Mouse (Mus musculus): ENCODE results near the gene Snrpc. TPM values are rescaled to one million over a fixed set of nuclear protein-coding genes. Genes with fewer than 3 reads are reported as not detected.

Snrpc gene
- polyA plus RNA-seq, 1 experiment from 2014 or later, result 216 TPM

GRCm38 (mm10) chr17:27803752-27804151, 34.2 kb upstream of the Snrpc start:
- H3K27ac ChIP-seq (replicated peaks), result no peak overlapping the region
- H3K4me3 ChIP-seq, result no peak overlapping the region
- no peak overlapping the region for H3K4me2 ChIP-seq
- no peak for ATAC-seq (ENCODE audit: low FRiP score, low read depth)
- no peak overlapping the region for H3K9ac ChIP-seq
- H3K4me1 ChIP-seq (replicated peaks), result peaks cover 8% of the 10 kb centered on the region; the same call in 1 of the 2 replicates
- H3K36me3 ChIP-seq, result no peaks in the 10 kb centered on the region
- WGBS, result 77% methylated on average over 4 of the region's 4 CpGs
- H3K9me3 ChIP-seq, result no peaks in the 10 kb centered on the region
- H3K27me3 ChIP-seq, result no peaks in the 10 kb centered on the region

GRCm38 (mm10) chr17:27804156-27804690, 33.7 kb upstream of the Snrpc start:
- Histone ChIP-seq H3K4me3 (no peak overlapping the region), H3K27ac (replicated peaks) (no peak overlapping the region), H3K4me2 (no peak overlapping the region), H3K9me3 (no peaks in the 10 kb centered on the region), H3K27me3 (no peaks in the 10 kb centered on the region), H3K4me1 (replicated peaks) (peaks cover 8% of the 10 kb centered on the region; the same call in 1 of the 2 replicates), H3K9ac (no peak overlapping the region), H3K36me3 (no peaks in the 10 kb centered on the region)
- WGBS, result 90% methylated on average over 7 of the region's 7 CpGs
- no peak for ATAC-seq (ENCODE audit: low FRiP score, low read depth)

- Histone ChIP-seq H3K27me3 (no peaks in the 10 kb centered on the region), H3K36me3 (no peaks in the 10 kb centered on the region), H3K9me3 (no peaks in the 10 kb centered on the region), H3K4me2 (no peak overlapping the region), H3K27ac (replicated peaks) (no peak overlapping the region), H3K4me1 (replicated peaks) (peaks cover 2% of the 10 kb centered on the region; the same call in 1 of the 2 replicates), H3K9ac (no peak overlapping the region), H3K4me3 (no peak overlapping the region)
- 89% methylated on average over 10 of the region's 10 CpGs for WGBS
- ATAC-seq (ENCODE audit: low FRiP score, low read depth), result no peak
Measured at GRCm38 (mm10) chr17:27804803-27805770, 32.9 kb upstream of the Snrpc start.

GRCm38 (mm10) chr17:27807542-27808078, 30.3 kb upstream of the Snrpc start:
- 83% methylated on average over 2 of the region's 2 CpGs for WGBS
- ATAC-seq (ENCODE audit: low FRiP score, low read depth), result no peak

DNA sequence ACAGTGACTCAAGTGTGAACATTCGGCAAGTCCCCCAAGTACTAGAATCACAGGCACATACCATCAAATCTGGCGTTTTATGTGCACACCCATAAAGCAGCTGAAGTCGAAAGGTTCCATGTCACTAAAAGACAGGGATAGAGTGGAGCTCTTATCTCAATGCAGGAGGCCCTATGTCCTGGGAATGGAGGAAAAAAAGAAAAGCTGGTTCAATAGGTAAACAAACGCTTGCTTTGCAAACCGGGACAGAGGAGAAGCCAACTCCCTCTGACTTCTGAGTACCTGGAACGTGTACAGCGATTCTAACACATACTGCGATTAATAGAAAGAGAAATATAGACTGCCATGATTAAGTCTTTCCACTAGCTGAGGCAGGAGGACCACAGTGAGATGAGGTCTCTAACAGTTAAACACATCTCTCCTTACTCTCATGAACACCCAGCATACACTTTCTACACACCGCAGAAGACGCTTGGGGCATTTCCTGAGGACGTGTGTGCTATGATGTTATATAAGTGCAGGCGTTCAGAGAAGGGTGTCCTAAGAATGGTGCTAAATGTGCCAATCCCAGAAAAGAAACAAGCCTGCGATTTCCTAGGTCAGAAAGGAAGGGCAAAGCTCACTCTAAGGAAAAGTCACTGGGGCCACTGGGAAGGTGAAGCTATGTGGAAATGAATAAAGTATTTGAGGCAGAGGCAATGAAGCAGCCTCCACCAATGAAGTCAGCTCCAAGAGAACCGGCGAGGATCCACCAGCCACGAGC, 27.2 kb upstream of the Snrpc start:
- Histone ChIP-seq H3K36me3 (no peaks in the 10 kb centered on the region), H3K27me3 (no peaks in the 10 kb centered on the region), H3K27ac (replicated peaks) (no peak overlapping the region), H3K9me3 (no peaks in the 10 kb centered on the region), H3K4me2 (no peak overlapping the region), H3K4me3 (no peak overlapping the region), H3K4me1 (replicated peaks) (no peaks in the 10 kb centered on the region), H3K9ac (no peak overlapping the region)
- ATAC-seq (ENCODE audit: low FRiP score, low read depth), result no peak
- 90% methylated on average over 16 of the region's 16 CpGs for WGBS

More at GRCm38 (mm10) chr17:27807542-27808078, 30.3 kb upstream of the Snrpc start:
- H3K27me3 ChIP-seq, result no peaks in the 10 kb centered on the region
- H3K27ac ChIP-seq (replicated peaks), result no peak overlapping the region
- H3K9ac ChIP-seq, result no peak overlapping the region
- no peak overlapping the region for H3K4me2 ChIP-seq
- H3K4me3 ChIP-seq, result no peak overlapping the region
- no peaks in the 10 kb centered on the region for H3K4me1 ChIP-seq (replicated peaks)
- no peaks in the 10 kb centered on the region for H3K9me3 ChIP-seq
- H3K36me3 ChIP-seq, result no peaks in the 10 kb centered on the region

- H3K4me2 ChIP-seq, result no peak overlapping the region
- no peak overlapping the region for H3K9ac ChIP-seq
- no peaks in the 10 kb centered on the region for H3K27me3 ChIP-seq
- no peak for ATAC-seq (ENCODE audit: low FRiP score, low read depth)
- H3K36me3 ChIP-seq, result no peaks in the 10 kb centered on the region
- H3K27ac ChIP-seq (replicated peaks), result no peak overlapping the region
- H3K4me3 ChIP-seq, result no peak overlapping the region
- H3K4me1 ChIP-seq (replicated peaks), result no peaks in the 10 kb centered on the region
- H3K9me3 ChIP-seq, result no peaks in the 10 kb centered on the region
- WGBS, result 81% methylated on average over 3 of the region's 3 CpGs
Measured at GRCm38 (mm10) chr17:27811980-27812379, 26.0 kb upstream of the Snrpc start.

- H3K27ac ChIP-seq (replicated peaks), result no peak overlapping the region
- H3K36me3 ChIP-seq, result no peaks in the 10 kb centered on the region
- no peaks in the 10 kb centered on the region for H3K9me3 ChIP-seq
- H3K27me3 ChIP-seq, result no peaks in the 10 kb centered on the region
- no peak overlapping the region for H3K4me3 ChIP-seq
- H3K4me1 ChIP-seq (replicated peaks), result peaks cover 23% of the 10 kb centered on the region
- no peak overlapping the region for H3K9ac ChIP-seq
- no peak for ATAC-seq (ENCODE audit: low FRiP score, low read depth)
- H3K4me2 ChIP-seq, result no peak overlapping the region
Measured at GRCm38 (mm10) chr17:27814606-27815005, 23.3 kb upstream of the Snrpc start.

DNA sequence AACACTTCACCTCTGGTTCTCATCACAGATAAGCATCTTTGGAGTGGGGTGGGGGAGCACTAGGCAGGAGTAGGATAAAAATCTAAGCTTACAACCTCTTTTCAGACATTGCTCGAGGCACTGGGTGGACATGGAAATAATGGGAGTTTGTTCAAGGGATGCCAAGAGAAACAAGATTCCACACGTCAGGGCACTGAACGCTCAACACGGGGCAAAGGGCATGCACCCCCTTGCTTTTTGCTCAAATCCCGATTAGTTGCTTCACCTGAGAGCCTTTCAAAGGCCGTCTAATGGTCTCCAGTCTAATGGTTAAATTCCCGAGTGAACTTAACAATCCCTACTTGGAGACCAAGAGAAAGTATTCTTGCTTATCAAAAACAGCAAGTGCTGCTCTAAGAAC, 18.9 kb upstream of the Snrpc start:
- H3K27ac ChIP-seq (replicated peaks), result no peak overlapping the region
- H3K4me2 ChIP-seq, result peak overlapping the region; percentile 92
- H3K4me3 ChIP-seq, result peak overlapping the region; percentile 58
- H3K9me3 ChIP-seq, result no peaks in the 10 kb centered on the region
- no peaks in the 10 kb centered on the region for H3K27me3 ChIP-seq
- WGBS, result 37% methylated on average over 7 of the region's 7 CpGs
- peaks cover 31% of the 10 kb centered on the region for H3K4me1 ChIP-seq (replicated peaks)
- no peak for ATAC-seq (ENCODE audit: low FRiP score, low read depth)
- H3K36me3 ChIP-seq, result no peaks in the 10 kb centered on the region
- peak overlapping the region; percentile 67 for H3K9ac ChIP-seq

GRCm38 (mm10) chr17:27819521-27819970, 18.4 kb upstream of the Snrpc start:
- whole genome bisulfite sequencing, result 2% methylated on average over 20 of the region's 20 CpGs
- Histone ChIP-seq H3K9me3 (no peaks in the 10 kb centered on the region), H3K27me3 (no peaks in the 10 kb centered on the region), H3K36me3 (no peaks in the 10 kb centered on the region), H3K27ac (replicated peaks) (peak overlapping the region; percentile 88), H3K4me2 (peak overlapping the region; percentile 92), H3K4me3 (peak overlapping the region; percentile 58), H3K9ac (peak overlapping the region; percentile 67), H3K4me1 (replicated peaks) (peaks cover 31% of the 10 kb centered on the region)
- no peak for ATAC-seq (ENCODE audit: low FRiP score, low read depth)

- H3K36me3 ChIP-seq, result no peaks in the 10 kb centered on the region
- peak overlapping the region; percentile 67 for H3K9ac ChIP-seq
- peak overlapping the region; percentile 88 for H3K27ac ChIP-seq (replicated peaks)
- peak overlapping the region; percentile 58 for H3K4me3 ChIP-seq
- peak overlapping the region; percentile 92 for H3K4me2 ChIP-seq
- H3K4me1 ChIP-seq (replicated peaks), result peaks cover 31% of the 10 kb centered on the region
- ATAC-seq (ENCODE audit: low FRiP score, low read depth), result peak; percentile 87
- no peaks in the 10 kb centered on the region for H3K9me3 ChIP-seq
- under 1% methylated on average over 61 of the region's 62 CpGs for WGBS
- no peaks in the 10 kb centered on the region for H3K27me3 ChIP-seq
Measured at GRCm38 (mm10) chr17:27819971-27820567, 17.9 kb upstream of the Snrpc start.

- peak; percentile 98 for ATAC-seq (ENCODE audit: low FRiP score, low read depth)
- Histone ChIP-seq H3K27ac (replicated peaks) (peak within 1 kb of the TSS; percentile 88), H3K27me3 (no peaks in the 10 kb centered on the region), H3K4me2 (peak within 1 kb of the TSS; percentile 92), H3K4me1 (replicated peaks) (peaks cover 31% of the 10 kb centered on the region), H3K4me3 (peak within 1 kb of the TSS; percentile 58), H3K9ac (peak within 1 kb of the TSS; percentile 67), H3K9me3 (no peaks in the 10 kb centered on the region), H3K36me3 (no peaks in the 10 kb centered on the region)
- WGBS, result 3% methylated on average over 38 of the region's 56 CpGs
Measured at GRCm38 (mm10) chr17:27820568-27821406, 17.2 kb upstream of the Snrpc start, which contains the start of gene D17Wsu92e. TSS of gene D17Wsu92e (minus strand) at chr17:27820648.

Measured in hindbrain, embryonic 15.5 days (tissue).